Mouse (Mus musculus) intestine, embryonic 15.5 days (tissue): ENCODE data around the gene Edem2. TPM values are rescaled to one million over a fixed set of nuclear protein-coding genes. Genes with fewer than 3 reads are reported as not detected.
"Not testable (repeated sequence)": the region's sequence is repeated elsewhere in the genome, so short reads cannot be mapped to it uniquely, and the experiment has no call there.

ENCODE experiments used
- ATAC-seq: fragments of 200-750 bp; cut with Nextera tagmentation; 2 replicates; pipeline ENCODE4 v1.8.0; 2017; ENCODE audit warnings: moderate TSS enrichment, moderate library complexity
- H3K27ac ChIP-seq: fragments of 300-500 bp; sonication (generic); 2 replicates; pipeline ENCODE4 v1.5.1; 2015; ENCODE audit warnings: mild to moderate bottlenecking, inconsistent platforms
- H3K27me3 ChIP-seq: fragments of 300-500 bp; sonication (generic); replicated peaks from 2 replicates; pipeline ENCODE4 v1.6.1; 2015; ENCODE audit warnings: inconsistent platforms
- H3K36me3 ChIP-seq: fragments of 300-500 bp; sonication (generic); 2 replicates; pipeline ENCODE4 v1.6.1; 2015; ENCODE audit warnings: inconsistent platforms
- H3K4me1 ChIP-seq: fragments of 300-500 bp; sonication (generic); replicated peaks from 2 replicates; pipeline ENCODE4 v1.6.1; 2015; ENCODE audit warnings: inconsistent platforms
- H3K4me2 ChIP-seq: fragments of 300-500 bp; sonication (generic); replicated peaks from 2 replicates; pipeline ENCODE4 v1.6.1; 2015; ENCODE audit warnings: mild to moderate bottlenecking, inconsistent platforms
- H3K4me3 ChIP-seq: fragments of 300-500 bp; sonication (generic); replicated peaks from 2 replicates; pipeline ENCODE4 v1.5.1; 2015; ENCODE audit warnings: inconsistent platforms
- H3K9ac ChIP-seq: fragments of 300-500 bp; sonication (generic); 2 replicates; pipeline ENCODE4 v1.6.1; 2015; ENCODE audit warnings: inconsistent platforms
- H3K9me3 ChIP-seq: fragments of 300-500 bp; sonication (generic); 2 replicates; pipeline ENCODE4 v1.6.1; 2016; ENCODE audit warnings: inconsistent platforms
- WGBS: fragments of 180-500 bp; shearing (Covaris S2); methylation state at CpG from one replicate; pipeline ENCODE4 v1.1.7; 2015; 5-methylcytosine and 5-hydroxymethylcytosine counted together
- polyA plus RNA-seq: library from polyadenylated mRNA; unstranded; fragments of >200 nt; fragmentation: Nextera tagmentation; extraction: Ambion mirVana; gene quantifications from 2 replicates; pipeline ENCODE4 v1.2.1, GENCODE M21; 2015

Edem2 gene
- polyA plus RNA-seq, 1 experiment from 2014 or later: 60.5 TPM

- peak overlapping the region; percentile 83 for H3K4me2 ChIP-seq
- H3K27me3 ChIP-seq: no peaks in the 10 kb centered on the region
- H3K9me3 ChIP-seq: no peaks in the 10 kb centered on the region
- peak; percentile 32 for ATAC-seq
- H3K9ac ChIP-seq: no peak overlapping the region; the same call in 1 of the 2 replicates
- H3K36me3 ChIP-seq: no peaks in the 10 kb centered on the region
- no peak overlapping the region for H3K27ac ChIP-seq
- WGBS: 59% methylated on average over 7 of the region's 7 CpGs
- peaks cover 11% of the 10 kb centered on the region; the same call in 1 of the 2 replicates for H3K4me1 ChIP-seq
- H3K4me3 ChIP-seq: no peak overlapping the region
Observed at GRCm38 (mm10) chr2:155727764-155728395, 1.4 kb downstream of the Edem2 start.

DNA sequence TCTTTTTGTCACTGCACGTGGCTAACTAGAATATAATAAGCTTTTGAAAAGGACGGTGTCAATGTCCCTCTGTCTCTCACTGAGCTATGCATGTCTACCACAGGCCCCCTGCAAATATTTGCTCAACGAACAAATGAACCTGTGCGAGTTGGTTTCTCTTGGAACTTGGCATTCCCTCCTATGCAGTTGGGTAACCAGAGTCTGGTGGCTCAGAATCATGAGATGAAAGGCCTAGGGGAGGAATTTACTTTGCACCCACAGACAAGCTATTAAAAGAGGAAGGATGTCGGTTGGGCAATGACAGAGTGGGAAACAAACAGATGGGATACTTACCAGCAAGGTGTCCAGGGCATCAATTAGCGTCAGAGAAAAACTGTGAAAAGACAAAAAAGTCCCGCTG is 3.0 kb downstream of the Edem2 start:
- no peaks in the 10 kb centered on the region for H3K27me3 ChIP-seq
- peaks cover 11% of the 10 kb centered on the region; the same call in 1 of the 2 replicates for H3K4me1 ChIP-seq
- no peaks in the 10 kb centered on the region for H3K9me3 ChIP-seq
- no peak overlapping the region for H3K27ac ChIP-seq
- no peak for ATAC-seq
- H3K4me3 ChIP-seq: no peak overlapping the region
- H3K9ac ChIP-seq: no peak overlapping the region
- no peak overlapping the region for H3K4me2 ChIP-seq
- WGBS: 78% methylated on average over 7 of the region's 7 CpGs
- H3K36me3 ChIP-seq: no peaks in the 10 kb centered on the region

DNA sequence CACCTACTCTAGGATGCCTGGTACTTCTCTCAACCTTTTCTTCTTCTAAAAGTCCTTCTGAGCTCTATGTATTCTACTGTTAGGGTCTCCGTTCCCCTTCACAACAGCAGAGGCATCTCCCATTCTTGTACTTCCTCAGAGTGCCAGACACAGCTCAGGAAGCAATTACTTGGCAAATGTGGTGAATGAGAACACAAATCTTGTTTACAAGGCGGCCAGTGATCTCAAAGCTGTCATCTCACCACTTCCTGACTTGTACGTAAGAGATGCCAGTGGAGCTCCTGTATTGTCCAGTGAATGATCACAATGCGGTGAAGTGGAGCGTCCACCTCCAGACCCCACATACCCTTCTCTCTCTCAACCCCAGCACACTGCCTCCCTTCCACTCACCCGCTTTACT is 4.7 kb downstream of the Edem2 start:
- Histone ChIP-seq H3K4me2 (no peak overlapping the region), H3K4me1 (peaks cover 11% of the 10 kb centered on the region; the same call in 1 of the 2 replicates), H3K9ac (no peak overlapping the region), H3K36me3 (no peaks in the 10 kb centered on the region), H3K4me3 (no peak overlapping the region), H3K27ac (no peak overlapping the region), H3K27me3 (no peaks in the 10 kb centered on the region), H3K9me3 (no peaks in the 10 kb centered on the region)
- 85% methylated on average over 6 of the region's 6 CpGs for WGBS
- no peak for ATAC-seq

- no peaks in the 10 kb centered on the region for H3K36me3 ChIP-seq
- 64% methylated on average over 5 of the region's 5 CpGs for WGBS
- no peak for ATAC-seq
Observed at GRCm38 (mm10) chr2:155724036-155724435, 5.2 kb downstream of the Edem2 start.

DNA sequence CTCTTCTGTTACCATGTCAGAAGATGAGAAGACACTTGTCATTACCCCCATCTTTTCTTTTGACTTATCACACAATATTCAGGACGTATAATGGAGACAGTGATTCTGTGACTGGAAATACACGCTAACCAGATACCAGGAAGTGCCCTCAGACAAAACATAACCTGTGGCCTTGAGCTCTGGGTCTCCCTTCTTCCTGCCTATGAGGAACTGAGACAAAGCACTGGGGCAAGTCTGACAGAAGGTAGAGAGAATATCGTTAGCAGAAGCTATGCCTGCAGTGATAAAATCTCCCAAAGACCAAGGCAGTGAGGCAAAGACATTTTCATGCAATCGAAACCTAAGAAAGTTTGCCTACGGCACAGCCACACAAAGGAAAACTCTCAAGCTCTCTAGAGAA is 8.7 kb downstream of the Edem2 start:
- Histone ChIP-seq H3K9ac (no peak overlapping the region), H3K27me3 (no peaks in the 10 kb centered on the region), H3K4me2 (no peak overlapping the region), H3K4me1 (no peaks in the 10 kb centered on the region), H3K9me3 (no peaks in the 10 kb centered on the region), H3K36me3 (peaks cover 4% of the 10 kb centered on the region; the same call in 1 of the 2 replicates), H3K4me3 (no peak overlapping the region), H3K27ac (no peak overlapping the region)
- 79% methylated on average over 5 of the region's 5 CpGs for WGBS
- no peak for ATAC-seq

More at GRCm38 (mm10) chr2:155724036-155724435, 5.2 kb downstream of the Edem2 start:
- Histone ChIP-seq H3K9me3 (no peaks in the 10 kb centered on the region), H3K4me2 (no peak overlapping the region), H3K4me1 (peaks cover 11% of the 10 kb centered on the region; the same call in 1 of the 2 replicates), H3K27me3 (no peaks in the 10 kb centered on the region), H3K4me3 (no peak overlapping the region), H3K27ac (no peak overlapping the region), H3K9ac (no peak overlapping the region)

- H3K27ac ChIP-seq: no peak overlapping the region
- H3K9ac ChIP-seq: no peak overlapping the region
- H3K4me2 ChIP-seq: no peak overlapping the region
- H3K4me3 ChIP-seq: no peak overlapping the region
- peak; percentile 59 for ATAC-seq
- H3K4me1 ChIP-seq: no peaks in the 10 kb centered on the region
- H3K27me3 ChIP-seq: no peaks in the 10 kb centered on the region
- whole genome bisulfite sequencing: 85% methylated on average over 12 of the region's 12 CpGs
- no peaks in the 10 kb centered on the region for H3K9me3 ChIP-seq
- H3K36me3 ChIP-seq: peaks cover 12% of the 10 kb centered on the region; the same call in 1 of the 2 replicates
Observed at GRCm38 (mm10) chr2:155717082-155717990, 11.9 kb downstream of the Edem2 start.

DNA sequence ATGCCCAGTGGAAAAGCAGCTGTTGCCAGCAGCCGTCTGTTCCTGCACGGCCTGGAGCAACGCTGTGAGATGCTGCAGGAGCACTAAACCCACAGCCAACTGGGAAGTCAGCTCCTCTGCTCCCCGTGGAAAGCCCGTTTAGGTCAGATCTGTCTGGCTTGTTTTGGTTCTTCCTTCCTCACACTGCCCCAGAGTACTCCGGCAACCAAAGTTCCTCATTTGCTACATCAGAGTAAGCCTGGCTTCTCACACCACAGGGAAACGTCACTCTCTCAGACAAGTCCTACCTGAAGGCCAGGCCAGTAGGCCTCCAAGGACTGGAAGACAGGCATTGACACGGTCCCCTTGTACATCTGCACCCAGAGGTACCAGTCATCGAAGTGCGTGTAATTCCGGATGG is 18.7 kb downstream of the Edem2 start:
- H3K4me2 ChIP-seq: no peak overlapping the region
- WGBS: 82% methylated on average over 11 of the region's 11 CpGs
- H3K9ac ChIP-seq: no peak overlapping the region
- H3K27me3 ChIP-seq: no peaks in the 10 kb centered on the region
- H3K4me3 ChIP-seq: no peak overlapping the region
- H3K27ac ChIP-seq: no peak overlapping the region
- ATAC-seq: no peak
- H3K9me3 ChIP-seq: no peaks in the 10 kb centered on the region
- H3K36me3 ChIP-seq: peaks cover 15% of the 10 kb centered on the region
- H3K4me1 ChIP-seq: no peaks in the 10 kb centered on the region

GRCm38 (mm10) chr2:155707251-155707650 is 22.0 kb downstream of the Edem2 start:
- no peak overlapping the region for H3K27ac ChIP-seq
- no peak overlapping the region for H3K4me3 ChIP-seq
- H3K36me3 ChIP-seq: peaks cover 7% of the 10 kb centered on the region; the same call in 1 of the 2 replicates
- no peak for ATAC-seq
- H3K9me3 ChIP-seq: no peaks in the 10 kb centered on the region
- H3K27me3 ChIP-seq: no peaks in the 10 kb centered on the region
- 70% methylated on average over 4 of the region's 4 CpGs for WGBS
- no peak overlapping the region for H3K4me2 ChIP-seq
- H3K4me1 ChIP-seq: no peaks in the 10 kb centered on the region
- H3K9ac ChIP-seq: no peak overlapping the region

- H3K27ac ChIP-seq: no peak overlapping the region
- 68% methylated on average over 4 of the region's 4 CpGs for WGBS
- no peak overlapping the region for H3K4me3 ChIP-seq
- no peak for ATAC-seq
- H3K9me3 ChIP-seq: no peaks in the 10 kb centered on the region
- H3K4me2 ChIP-seq: no peak overlapping the region
- H3K4me1 ChIP-seq: no peaks in the 10 kb centered on the region
- H3K36me3 ChIP-seq: peaks cover 4% of the 10 kb centered on the region; the same call in 1 of the 2 replicates
- no peaks in the 10 kb centered on the region for H3K27me3 ChIP-seq
- no peak overlapping the region for H3K9ac ChIP-seq
Observed at GRCm38 (mm10) chr2:155703630-155704029, 25.6 kb downstream of the Edem2 start.

GRCm38 (mm10) chr2:155701399-155701919 is 27.8 kb downstream of the Edem2 start:
- no peak overlapping the region for H3K9ac ChIP-seq
- peaks cover 4% of the 10 kb centered on the region; the same call in 1 of the 2 replicates for H3K36me3 ChIP-seq
- no peak for ATAC-seq
- no peak overlapping the region for H3K4me2 ChIP-seq
- no peaks in the 10 kb centered on the region for H3K4me1 ChIP-seq
- no peak overlapping the region for H3K27ac ChIP-seq
- no peaks in the 10 kb centered on the region for H3K27me3 ChIP-seq
- H3K9me3 ChIP-seq: no peaks in the 10 kb centered on the region
- no peak overlapping the region for H3K4me3 ChIP-seq
- WGBS: 77% methylated on average over 19 of the region's 19 CpGs

GRCm38 (mm10) chr2:155698443-155698842 is 30.8 kb downstream of the Edem2 start:
- H3K4me3 ChIP-seq, H3K4me2 ChIP-seq, H3K9ac ChIP-seq, H3K27ac ChIP-seq, H3K27me3 ChIP-seq, H3K9me3 ChIP-seq, H3K36me3 ChIP-seq, ATAC-seq, H3K4me1 ChIP-seq: not testable (repeated sequence)
- WGBS: 95% methylated on average over 6 of the region's 6 CpGs

DNA sequence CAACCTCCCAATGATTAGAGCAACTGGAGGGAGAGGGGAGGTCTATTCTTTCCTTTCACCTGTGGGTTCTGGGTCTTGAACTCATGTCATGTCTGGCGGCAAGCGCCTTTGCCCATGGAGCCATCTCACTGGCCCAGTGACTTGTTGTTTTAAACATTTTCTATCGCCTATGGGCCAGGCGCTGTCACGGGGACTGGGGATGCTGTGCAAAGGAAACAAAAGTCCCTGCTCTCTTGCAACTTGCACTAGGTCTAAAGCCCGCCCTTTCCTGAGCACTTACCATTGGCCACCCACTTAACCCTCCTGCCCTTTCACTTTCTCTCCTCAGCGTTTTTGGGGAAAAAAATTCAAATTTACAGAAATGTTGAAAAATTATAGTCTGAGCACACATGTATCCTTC is 32.4 kb downstream of the Edem2 start:
- no peak overlapping the region for H3K9ac ChIP-seq
- H3K27me3 ChIP-seq: no peaks in the 10 kb centered on the region
- H3K9me3 ChIP-seq: no peaks in the 10 kb centered on the region
- ATAC-seq: no peak
- H3K27ac ChIP-seq: no peak overlapping the region
- no peaks in the 10 kb centered on the region for H3K36me3 ChIP-seq
- no peak overlapping the region for H3K4me2 ChIP-seq
- 71% methylated on average over 7 of the region's 7 CpGs for WGBS
- no peaks in the 10 kb centered on the region for H3K4me1 ChIP-seq
- H3K4me3 ChIP-seq: no peak overlapping the region
